Mouse (Mus musculus): ENCODE measurements around the gene Sox11. TPM values are rescaled to one million over a fixed set of nuclear protein-coding genes. Genes with fewer than 3 reads are reported as not detected.

The Sox11 gene
- polyA plus RNA-seq, 1 experiment = not detected

DNA sequence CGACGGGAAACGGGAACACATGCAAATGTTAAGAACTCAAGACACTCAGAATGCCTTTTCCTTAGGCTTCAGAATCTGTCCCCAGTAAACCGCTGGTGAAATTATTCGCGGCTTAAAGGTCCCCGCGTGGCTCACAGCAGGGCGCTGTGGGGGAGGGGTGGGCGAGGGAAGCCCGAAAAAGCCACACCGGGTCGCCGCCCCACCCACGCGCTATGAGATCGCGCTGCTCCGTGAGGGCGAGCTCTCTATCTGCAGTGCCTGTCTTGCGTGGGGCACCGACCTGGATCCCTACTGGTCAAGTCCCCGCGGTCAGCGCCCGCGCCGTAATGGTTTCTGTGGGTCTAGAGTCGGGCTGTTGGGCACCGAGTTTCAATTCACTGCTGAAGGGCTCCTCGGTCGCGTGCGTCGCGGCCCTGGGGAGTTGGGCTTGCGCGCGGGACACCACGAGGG is 3.6 kb downstream of the Sox11 start:
- under 1% methylated on average over 40 of the region's 40 CpGs for WGBS
- no peak for TF ChIP-seq POLR2A (IDR thresholded peaks at IDR 0.05; ENCODE audit: insufficient read depth, low read depth, low read length)
- TF ChIP-seq CTCF (IDR thresholded peaks at IDR 0.05; ENCODE audit: insufficient read depth, low read depth, low read length) = no peak
- Histone ChIP-seq H3K4me3 (ENCODE audit: insufficient read depth, low read depth, low read length) (peak overlapping the region; percentile 62), H3K27ac (ENCODE audit: insufficient read depth, low read depth, low read length) (0 out of 2 replicates have a peak overlapping the region, but pooled peaks have one; percentile 29), H3K4me1 (ENCODE audit: control insufficient read depth, insufficient read depth, low read length) (peaks cover 3% of the 10 kb centered on the region; the same call in 1 of the 2 replicates)

DNA sequence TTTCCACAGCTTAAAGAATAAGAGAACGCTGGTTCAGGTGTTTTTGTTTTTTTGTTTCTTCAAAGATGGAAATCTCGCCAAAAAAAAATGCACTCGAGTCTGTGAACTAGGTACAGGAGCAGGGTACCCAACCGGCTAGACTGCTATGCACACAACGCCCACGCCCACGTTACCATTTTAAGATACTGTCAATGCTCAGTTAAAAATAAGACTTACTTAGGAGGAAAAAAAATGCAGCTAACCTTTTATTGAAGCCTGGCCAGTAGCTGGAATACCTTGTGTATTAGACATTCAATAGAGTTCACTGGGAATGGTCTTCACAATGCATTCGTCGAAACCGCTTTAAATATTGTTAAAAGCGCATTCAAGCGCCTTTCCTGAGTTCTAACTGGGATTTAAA is 4.3 kb downstream of the Sox11 start:
- no peak overlapping the region for H3K4me3 ChIP-seq (ENCODE audit: insufficient read depth, low read depth, low read length)

DNA sequence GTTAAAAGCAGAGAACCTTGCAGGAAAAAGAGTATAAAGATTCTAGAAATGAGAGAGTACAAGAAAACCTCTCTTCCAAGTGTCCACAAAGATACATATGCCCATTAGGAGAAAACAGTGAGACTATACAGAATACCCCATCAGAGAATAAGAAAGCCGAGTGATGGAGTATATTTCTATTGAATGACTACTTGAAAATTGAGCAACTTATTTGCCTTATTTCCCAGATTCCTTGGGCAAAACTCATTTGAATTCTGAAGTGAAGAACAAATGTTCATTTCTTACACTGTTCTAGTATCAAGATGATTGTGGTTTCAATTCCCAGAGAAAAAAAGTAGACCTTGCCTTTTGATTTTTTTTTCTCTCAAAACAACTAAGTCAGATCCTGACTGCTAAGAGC is 4.9 kb downstream of the Sox11 start:
- Histone ChIP-seq H3K27ac (ENCODE audit: insufficient read depth, low read depth, low read length) (no peak overlapping the region), H3K4me1 (ENCODE audit: control insufficient read depth, insufficient read depth, low read length) (peaks cover 3% of the 10 kb centered on the region; the same call in 1 of the 2 replicates), H3K4me3 (ENCODE audit: insufficient read depth, low read depth, low read length) (no peak overlapping the region)
- TF ChIP-seq CTCF (IDR thresholded peaks at IDR 0.05; ENCODE audit: insufficient read depth, low read depth, low read length) = no peak
- TF ChIP-seq POLR2A (IDR thresholded peaks at IDR 0.05; ENCODE audit: insufficient read depth, low read depth, low read length) = no peak
- WGBS = 61% methylated on average over 1 of the region's 1 CpGs

More for the DNA sequence above, 4.3 kb downstream of the Sox11 start:
- Histone ChIP-seq H3K27ac (ENCODE audit: insufficient read depth, low read depth, low read length) (no peak overlapping the region), H3K4me1 (ENCODE audit: control insufficient read depth, insufficient read depth, low read length) (peaks cover 3% of the 10 kb centered on the region; the same call in 1 of the 2 replicates)
- TF ChIP-seq CTCF (IDR thresholded peaks at IDR 0.05; ENCODE audit: insufficient read depth, low read depth, low read length) = no peak
- TF ChIP-seq POLR2A (IDR thresholded peaks at IDR 0.05; ENCODE audit: insufficient read depth, low read depth, low read length) = no peak
- WGBS = 21% methylated on average over 12 of the region's 12 CpGs

DNA sequence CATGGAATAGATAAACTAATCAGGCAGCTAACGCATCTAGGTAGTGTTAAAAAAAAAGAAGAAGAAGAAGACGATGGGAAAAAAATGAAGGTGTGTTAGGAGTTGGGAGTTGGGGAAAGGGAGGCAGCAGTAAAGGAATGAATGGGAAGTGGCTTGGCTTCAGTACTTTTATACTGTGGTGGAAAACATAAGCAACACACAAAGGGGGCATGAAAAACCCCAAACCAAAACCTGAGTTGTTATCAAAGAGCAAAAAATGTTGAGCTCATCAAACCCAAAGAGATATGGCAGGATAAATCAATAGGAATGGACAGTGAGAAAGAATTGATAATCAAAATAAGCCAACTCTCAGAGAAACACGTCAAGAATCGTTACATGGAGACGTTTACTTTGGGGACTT is 5.6 kb downstream of the Sox11 start:
- H3K4me1 ChIP-seq (ENCODE audit: control insufficient read depth, insufficient read depth, low read length) = peaks cover 3% of the 10 kb centered on the region; the same call in 1 of the 2 replicates
- H3K27ac ChIP-seq (ENCODE audit: insufficient read depth, low read depth, low read length) = no peak overlapping the region
- 69% methylated on average over 5 of the region's 5 CpGs for WGBS
- TF ChIP-seq CTCF (IDR thresholded peaks at IDR 0.05; ENCODE audit: insufficient read depth, low read depth, low read length) (no peak), POLR2A (IDR thresholded peaks at IDR 0.05; ENCODE audit: insufficient read depth, low read depth, low read length) (no peak)
- no peak overlapping the region for H3K4me3 ChIP-seq (ENCODE audit: insufficient read depth, low read depth, low read length)

DNA sequence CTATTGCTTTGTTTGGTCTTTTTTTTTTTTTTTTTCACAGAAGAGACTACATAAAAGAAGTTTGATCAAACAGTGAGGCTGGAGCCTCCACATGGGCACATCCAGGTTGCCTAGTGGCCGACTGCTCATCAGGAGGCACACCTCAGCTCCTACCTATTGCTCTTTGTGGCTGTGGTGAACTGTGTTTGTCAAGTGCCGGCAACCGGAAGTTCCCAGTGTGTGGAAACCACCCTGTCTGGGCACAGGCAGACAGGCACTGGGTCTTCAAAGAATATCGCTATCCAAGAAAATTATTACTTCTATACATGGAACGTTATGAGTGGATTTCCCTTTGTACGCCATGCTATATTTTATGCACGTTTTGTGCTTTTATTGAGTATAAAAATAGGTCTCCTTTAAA is 6.0 kb downstream of the Sox11 start:
- no peak for TF ChIP-seq POLR2A (IDR thresholded peaks at IDR 0.05; ENCODE audit: insufficient read depth, low read depth, low read length)
- no peak for TF ChIP-seq CTCF (IDR thresholded peaks at IDR 0.05; ENCODE audit: insufficient read depth, low read depth, low read length)
- Histone ChIP-seq H3K27ac (ENCODE audit: insufficient read depth, low read depth, low read length) (no peak overlapping the region), H3K4me1 (ENCODE audit: control insufficient read depth, insufficient read depth, low read length) (0 out of 2 replicates have a peak, but pooled peaks cover 3% of the 10 kb centered on the region)

DNA sequence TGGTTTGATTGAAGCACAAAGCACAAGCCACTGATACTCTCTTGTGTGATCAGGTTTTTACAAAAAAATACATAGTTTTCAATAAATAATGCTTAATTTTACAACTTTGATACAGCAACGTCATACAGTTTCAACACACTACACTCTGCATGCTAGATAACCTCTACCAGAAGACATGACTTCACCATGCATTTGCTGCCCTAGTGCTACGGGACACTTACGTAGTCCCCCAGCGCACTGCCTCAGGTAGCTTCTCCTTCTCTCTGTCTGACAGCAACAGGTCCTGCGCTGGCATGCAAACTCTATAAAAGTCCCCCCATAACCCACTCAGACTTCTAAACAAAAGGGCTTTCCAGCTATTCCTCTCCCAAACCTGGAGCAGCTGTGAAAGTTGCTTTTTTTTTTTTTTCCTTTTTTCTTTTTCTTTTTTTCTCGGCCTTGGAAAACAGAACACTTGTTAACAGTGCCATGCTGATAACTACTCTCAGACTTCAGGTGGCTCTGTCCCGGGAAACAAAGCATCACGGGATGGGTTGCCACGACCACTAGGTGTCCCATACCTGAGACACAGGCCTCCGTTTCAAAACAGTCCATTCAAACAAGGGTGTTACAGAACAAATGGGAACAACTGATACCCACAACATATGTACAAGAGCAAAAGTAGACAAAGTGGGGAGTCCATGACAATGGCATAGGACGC is 6.9 kb downstream of the Sox11 start:
- Histone ChIP-seq H3K4me3 (ENCODE audit: insufficient read depth, low read depth, low read length) (no peak overlapping the region), H3K27ac (ENCODE audit: insufficient read depth, low read depth, low read length) (no peak overlapping the region)
- 74% methylated on average over 11 of the region's 11 CpGs for WGBS

More for the DNA sequence above, 6.0 kb downstream of the Sox11 start:
- H3K4me3 ChIP-seq (ENCODE audit: insufficient read depth, low read depth, low read length) = no peak overlapping the region
- WGBS = 78% methylated on average over 7 of the region's 7 CpGs

GRCm38 (mm10) chr12:27333590-27333989 is 8.8 kb downstream of the Sox11 start:
- TF ChIP-seq POLR2A (IDR thresholded peaks at IDR 0.05; ENCODE audit: insufficient read depth, low read depth, low read length) (no peak), CTCF (IDR thresholded peaks at IDR 0.05; ENCODE audit: insufficient read depth, low read depth, low read length) (no peak)
- H3K27ac ChIP-seq (ENCODE audit: insufficient read depth, low read depth, low read length) = no peak overlapping the region
- 90% methylated on average over 3 of the region's 3 CpGs for WGBS
- H3K4me1 ChIP-seq (ENCODE audit: control insufficient read depth, insufficient read depth, low read length) = 0 out of 2 replicates have a peak, but pooled peaks cover 3% of the 10 kb centered on the region
- no peak overlapping the region for H3K4me3 ChIP-seq (ENCODE audit: insufficient read depth, low read depth, low read length)

More for the DNA sequence above, 6.9 kb downstream of the Sox11 start:
- H3K4me1 ChIP-seq (ENCODE audit: control insufficient read depth, insufficient read depth, low read length) = 0 out of 2 replicates have a peak, but pooled peaks cover 3% of the 10 kb centered on the region
- no peak for TF ChIP-seq POLR2A (IDR thresholded peaks at IDR 0.05; ENCODE audit: insufficient read depth, low read depth, low read length)
- no peak for TF ChIP-seq CTCF (IDR thresholded peaks at IDR 0.05; ENCODE audit: insufficient read depth, low read depth, low read length)

DNA sequence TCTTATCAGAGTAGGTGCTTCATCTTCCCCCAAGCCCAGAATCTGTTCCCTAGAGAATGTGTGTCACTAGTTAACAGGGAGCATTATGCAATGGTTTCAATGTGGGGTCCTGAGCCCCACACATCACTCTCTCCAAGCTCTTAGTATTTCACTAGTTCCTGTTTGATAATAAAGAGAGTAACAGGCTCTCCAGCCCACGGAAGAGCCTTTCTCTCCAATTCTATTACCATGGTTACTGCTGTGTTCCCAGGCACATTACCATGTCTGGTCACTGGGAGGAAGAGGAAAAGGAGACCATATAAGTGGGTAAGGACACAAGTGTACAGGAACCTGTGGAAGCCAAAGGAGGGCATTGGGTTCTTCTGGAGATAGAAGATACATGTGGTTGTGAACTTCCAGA is 19.0 kb downstream of the Sox11 start:
- 62% methylated on average over 1 of the region's 1 CpGs for WGBS
- H3K4me3 ChIP-seq (ENCODE audit: insufficient read depth, low read depth, low read length) = no peak overlapping the region
- TF ChIP-seq CTCF (IDR thresholded peaks at IDR 0.05; ENCODE audit: insufficient read depth, low read depth, low read length) = no peak
- TF ChIP-seq POLR2A (IDR thresholded peaks at IDR 0.05; ENCODE audit: insufficient read depth, low read depth, low read length) = no peak
- H3K27ac ChIP-seq (ENCODE audit: insufficient read depth, low read depth, low read length) = no peak overlapping the region
- H3K4me1 ChIP-seq (ENCODE audit: control insufficient read depth, insufficient read depth, low read length) = peaks cover 5% of the 10 kb centered on the region

- TF ChIP-seq POLR2A (IDR thresholded peaks at IDR 0.05; ENCODE audit: insufficient read depth, low read depth, low read length) (no peak), CTCF (IDR thresholded peaks at IDR 0.05; ENCODE audit: insufficient read depth, low read depth, low read length) (no peak)
- no peak overlapping the region for H3K27ac ChIP-seq (ENCODE audit: insufficient read depth, low read depth, low read length)
- H3K4me3 ChIP-seq (ENCODE audit: insufficient read depth, low read depth, low read length) = no peak overlapping the region
- no peaks in the 10 kb centered on the region for H3K4me1 ChIP-seq (ENCODE audit: control insufficient read depth, insufficient read depth, low read length)
These were observed 21.7 kb downstream of the Sox11 start for GRCm38 (mm10) chr12:27320705-27321104.

All from olfactory bulb, adult 2 months (tissue).